Comparison of ENCODE assay signal across 20 mouse cellular contexts in the genomic region with DNA sequence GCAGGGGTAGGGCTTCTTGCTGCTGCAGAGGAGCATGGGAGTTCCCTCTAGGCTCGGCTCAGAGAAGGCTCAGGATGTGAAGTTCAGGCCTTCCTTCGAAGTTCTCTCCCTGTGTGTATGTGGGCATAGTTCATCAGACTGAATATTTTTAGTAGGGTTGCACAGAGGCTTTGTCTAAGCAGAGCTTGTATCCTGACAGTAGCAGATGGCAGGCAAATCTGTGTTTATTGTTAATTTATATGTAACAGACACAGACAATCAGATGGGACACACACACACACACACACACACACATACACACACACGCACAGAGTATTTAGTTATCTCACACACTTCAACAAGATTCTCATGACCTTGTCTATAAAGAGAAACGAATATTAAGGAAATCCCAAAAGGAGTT. TPM values are rescaled to one million over a fixed set of nuclear protein-coding genes. Genes with fewer than 3 reads are reported as not detected.
DNase-seq lines count a peak whose midpoint lies in the region; ATAC-seq and TF ChIP-seq lines count a peak whose summit lies in the region.
"Had no signal": no experiment of that assay in that cellular context is flagged by ENCODE, and none has a peak within 500 bp of the region (broad histone marks: within the 10 kb centered on the region; RNA-seq: fewer than 3 reads in every experiment).

No protein-coding gene starts in this region.

- H3K4me1 ChIP-seq in forebrain, embryonic 16.5 days (replicated peaks; ENCODE audit: control insufficient read depth, insufficient read depth, low read length): peaks cover 7% of the 10 kb centered on the region
- H3K4me1 ChIP-seq in forebrain, embryonic 11.5 days (replicated peaks; ENCODE audit: control insufficient read depth, insufficient read depth, low read length): no peaks in the 10 kb centered on the region
- peaks cover 29% of the 10 kb centered on the region for H3K4me1 ChIP-seq in liver, adult 2 months (ENCODE audit: control insufficient read depth, insufficient read depth, low read length)
- H3K4me1 ChIP-seq in liver, postnatal 0 days (ENCODE audit: insufficient read depth): peaks cover 2% of the 10 kb centered on the region; the same call in 1 of the 2 replicates
- no peaks in the 10 kb centered on the region for H3K4me1 ChIP-seq in lung, postnatal 0 days (ENCODE audit: insufficient read depth, low read depth, low read length)
- H3K4me1 ChIP-seq: embryonic facial prominence, embryonic 12.5 days; embryonic facial prominence, embryonic 15.5 days; hindbrain, embryonic 12.5 days had no signal

- no peak for DNase-seq in forebrain, embryonic 11.5 days (ENCODE audit: low spot score)
- no peak for DNase-seq in liver, adult 2 months (ENCODE audit: extremely low read depth, low read depth, low spot score)
- DNase-seq in liver, postnatal 0 days: no peak
- peak; percentile 8 to 14 for DNase-seq in layer of hippocampus, adult 2 months (ENCODE audit: low spot score in 2 of 2)
- DNase-seq in layer of hippocampus, postnatal 14 days (ENCODE audit: low spot score in 2 of 2): peak; percentile 8 to 50
- no peak for DNase-seq in thymus, postnatal 14 days
- DNase-seq in lung, postnatal 0 days (ENCODE audit: low spot score): no peak
- DNase-seq: cerebellum, adult 18-20 months; cerebellum, adult 9-10 months; cerebellum, postnatal 14 days; gastrocnemius, postnatal 14 days had no signal

- no peak for TF ChIP-seq EP300 in liver, postnatal 0 days (IDR thresholded peaks at IDR 0.05; ENCODE audit: low read depth)
- no peak for TF ChIP-seq EP300 in lung, postnatal 0 days (IDR thresholded peaks at IDR 0.05)

- no peak for TF ChIP-seq CTCF in liver, adult 2 months (IDR thresholded peaks at IDR 0.05; ENCODE audit: low read depth, low read length)
- TF ChIP-seq CTCF in liver, postnatal 0 days (IDR thresholded peaks at IDR 0.05; ENCODE audit: low read depth): no peak
- no peak for TF ChIP-seq CTCF in layer of hippocampus, adult 2 months (conservative IDR thresholded peaks at IDR 0.05)
- TF ChIP-seq CTCF in lung, postnatal 0 days (IDR thresholded peaks at IDR 0.05): no peak

- H3K36me3 ChIP-seq in forebrain, embryonic 16.5 days (ENCODE audit: control insufficient read depth, insufficient read depth): peaks cover 4% of the 10 kb centered on the region; the same call in 1 of the 2 replicates
- H3K36me3 ChIP-seq in forebrain, embryonic 11.5 days (ENCODE audit: control insufficient read depth, insufficient read depth, low read length): no peaks in the 10 kb centered on the region
- peaks cover 45% of the 10 kb centered on the region for H3K36me3 ChIP-seq in liver, adult 2 months (ENCODE audit: control insufficient read depth, insufficient read depth, low read length)
- peaks cover 54% of the 10 kb centered on the region for H3K36me3 ChIP-seq in liver, postnatal 0 days (replicated peaks; ENCODE audit: insufficient read depth, low read length)
- peaks cover 15% of the 10 kb centered on the region for H3K36me3 ChIP-seq in lung, postnatal 0 days (ENCODE audit: insufficient read depth, low read length)

- H3K79me2 ChIP-seq in liver, adult 2 months (ENCODE audit: control insufficient read depth, insufficient read depth, low read length): no peaks in the 10 kb centered on the region

- H3K4me2 ChIP-seq in forebrain, embryonic 16.5 days (ENCODE audit: low read length): no peak overlapping the region
- no peak overlapping the region for H3K4me2 ChIP-seq in forebrain, embryonic 11.5 days (ENCODE audit: low read depth, low read length, severe bottlenecking)
- H3K4me2 ChIP-seq in liver, postnatal 0 days (ENCODE audit: low read depth, low read length): no peak overlapping the region
- no peak overlapping the region for H3K4me2 ChIP-seq in lung, postnatal 0 days (replicated peaks; ENCODE audit: low read depth, low read length)
- H3K4me2 ChIP-seq: embryonic facial prominence, embryonic 12.5 days; embryonic facial prominence, embryonic 15.5 days; heart, embryonic 11.5 days; hindbrain, embryonic 12.5 days; hindbrain, embryonic 15.5 days had no signal

- no peak overlapping the region for H3K27ac ChIP-seq in forebrain, embryonic 16.5 days (ENCODE audit: low read length)
- no peak overlapping the region for H3K27ac ChIP-seq in forebrain, embryonic 11.5 days (ENCODE audit: low read depth, low read length)
- H3K27ac ChIP-seq in liver, adult 2 months (replicated peaks; ENCODE audit: insufficient read depth, low read depth, low read length): peak overlapping the region; percentile 95
- no peak overlapping the region for H3K27ac ChIP-seq in liver, postnatal 0 days (ENCODE audit: low read depth)
- no peak overlapping the region for H3K27ac ChIP-seq in layer of hippocampus, adult 2 months
- no peak overlapping the region for H3K27ac ChIP-seq in lung, postnatal 0 days (ENCODE audit: low read length)
- H3K27ac ChIP-seq: embryonic facial prominence, embryonic 12.5 days; embryonic facial prominence, embryonic 15.5 days; gastrocnemius, adult 2 months; hindbrain, embryonic 12.5 days; hindbrain, embryonic 15.5 days had no signal

- no peak overlapping the region for H3K9ac ChIP-seq in forebrain, embryonic 16.5 days (replicated peaks; ENCODE audit: low read depth, low read length)
- H3K9ac ChIP-seq in forebrain, embryonic 11.5 days (ENCODE audit: low read length): no peak overlapping the region
- H3K9ac ChIP-seq in liver, adult 2 months (ENCODE audit: low read depth, low read length): peak overlapping the region; percentile 51
- H3K9ac ChIP-seq in liver, postnatal 0 days (replicated peaks): no peak overlapping the region
- H3K9ac ChIP-seq in lung, postnatal 0 days (replicated peaks; ENCODE audit: low read depth): no peak overlapping the region
- H3K9ac ChIP-seq: embryonic facial prominence, embryonic 12.5 days; embryonic facial prominence, embryonic 15.5 days; hindbrain, embryonic 12.5 days; hindbrain, embryonic 15.5 days had no signal

- H3K27me3 ChIP-seq in forebrain, embryonic 16.5 days (replicated peaks; ENCODE audit: control insufficient read depth, insufficient read depth, low read length): no peaks in the 10 kb centered on the region
- no peaks in the 10 kb centered on the region for H3K27me3 ChIP-seq in forebrain, embryonic 11.5 days (ENCODE audit: control insufficient read depth, insufficient read depth, low read length)
- H3K27me3 ChIP-seq in liver, adult 2 months (ENCODE audit: control insufficient read depth, insufficient read depth, low read length): no peaks in the 10 kb centered on the region
- H3K27me3 ChIP-seq in liver, postnatal 0 days (ENCODE audit: insufficient read depth, low read length): no peaks in the 10 kb centered on the region
- H3K27me3 ChIP-seq in lung, postnatal 0 days (replicated peaks; ENCODE audit: insufficient read depth, low read length): no peaks in the 10 kb centered on the region
- H3K27me3 ChIP-seq: embryonic facial prominence, embryonic 12.5 days; embryonic facial prominence, embryonic 15.5 days; hindbrain, embryonic 12.5 days; hindbrain, embryonic 15.5 days had no signal

- H3K4me3 ChIP-seq in forebrain, embryonic 16.5 days (replicated peaks; ENCODE audit: low read length): no peak overlapping the region
- no peak overlapping the region for H3K4me3 ChIP-seq in forebrain, embryonic 11.5 days (ENCODE audit: low read depth, low read length)
- no peak overlapping the region for H3K4me3 ChIP-seq in liver, adult 2 months (ENCODE audit: insufficient read depth, low read depth, low read length)
- no peak overlapping the region for H3K4me3 ChIP-seq in liver, postnatal 0 days (ENCODE audit: low read depth, low read length)
- no peak overlapping the region for H3K4me3 ChIP-seq in layer of hippocampus, adult 2 months
- H3K4me3 ChIP-seq in lung, postnatal 0 days (ENCODE audit: low read depth, low read length): no peak overlapping the region
- H3K4me3 ChIP-seq: embryonic facial prominence, embryonic 12.5 days; embryonic facial prominence, embryonic 15.5 days; gastrocnemius, adult 2 months; hindbrain, embryonic 12.5 days; hindbrain, embryonic 15.5 days had no signal

- 0 out of 2 replicates have a peak, but pooled peaks have one; percentile 32 for ATAC-seq in forebrain, embryonic 16.5 days
- ATAC-seq in forebrain, embryonic 11.5 days (replicated peaks; ENCODE audit: low FRiP score): no peak
- no peak for ATAC-seq in liver, postnatal 0 days
- ATAC-seq in lung, postnatal 0 days: no peak
- ATAC-seq: CD4-positive, CD25-positive, alpha-beta regulatory T cell, adult 4 months had no signal

- H3K9me3 ChIP-seq in forebrain, embryonic 16.5 days (ENCODE audit: control insufficient read depth, low read length): no peaks in the 10 kb centered on the region
- H3K9me3 ChIP-seq in forebrain, embryonic 11.5 days (ENCODE audit: control insufficient read depth, low read length): no peaks in the 10 kb centered on the region
- H3K9me3 ChIP-seq in liver, postnatal 0 days (ENCODE audit: low read length): no peaks in the 10 kb centered on the region
- no peaks in the 10 kb centered on the region for H3K9me3 ChIP-seq in lung, postnatal 0 days (ENCODE audit: low read length)
- H3K9me3 ChIP-seq: embryonic facial prominence, embryonic 12.5 days; embryonic facial prominence, embryonic 15.5 days; hindbrain, embryonic 12.5 days; hindbrain, embryonic 15.5 days had no signal

- 79% methylated on average over 4 of the region's 4 CpGs for whole genome bisulfite sequencing in forebrain, embryonic 16.5 days
- WGBS in forebrain, embryonic 11.5 days: 88% methylated on average over 4 of the region's 4 CpGs
- 61% methylated on average over 4 of the region's 4 CpGs for WGBS in liver, adult 2 months
- WGBS in liver, postnatal 0 days (ENCODE audit: insufficient replicate concordance): 79% methylated on average over 4 of the region's 4 CpGs
- WGBS in lung, postnatal 0 days: 86% methylated on average over 4 of the region's 4 CpGs

- TF ChIP-seq POLR2A in liver, adult 2 months (IDR thresholded peaks at IDR 0.05; ENCODE audit: extremely low read depth, insufficient read depth, low read length): no peak

RNA-seq across cellular contexts. Expression of a gene that starts 34.5 kb away (rescaled TPM):
- 11.1 and 13.4 TPM in 2 replicates for polyA plus RNA-seq in forebrain, embryonic 16.5 days (2015; fragmentation: Nextera tagmentation; extraction: Ambion mirVana)
- 51.3 and 58.5 TPM in 2 replicates for polyA plus RNA-seq in forebrain, embryonic 11.5 days (2014; fragmentation: Nextera tagmentation; extraction: Ambion mirVana)
- 0.18 and 0.20 TPM in 2 replicates for total RNA-seq in liver, adult 2 months (2014; rRNA removed)
- polyA plus RNA-seq in liver, adult 2 months (2012; rRNA removed): not detected in 2 replicates
- 21.4 and 24.6 TPM in 2 replicates for polyA plus RNA-seq in liver, postnatal 0 days (2015; fragmentation: Nextera tagmentation; extraction: Ambion mirVana)
- under 1 TPM; 0.12 to 0.15 TPM for total RNA-seq in layer of hippocampus, adult 2 months (2021)
- total RNA-seq in layer of hippocampus, postnatal 14 days (2021): under 1 TPM; 0.55 to 0.71 TPM
- 1.5 and 2.8 TPM in 2 replicates for polyA plus RNA-seq in lung, postnatal 0 days (2015; fragmentation: Nextera tagmentation; extraction: Ambion mirVana)
- total RNA-seq: gastrocnemius, adult 2 months had no signal
- polyA plus RNA-seq: adrenal gland, adult 2 months had no signal

Comparison
In these comparisons a context has a peak if more than half of its experiments do, and no peak if none do; other contexts are left out.
1. DNase-seq: peak in layer of hippocampus, adult 2 months (2 of 2) and layer of hippocampus, postnatal 14 days (2 of 2); none in forebrain, embryonic 11.5 days (single experiment), liver, adult 2 months (single experiment), liver, postnatal 0 days (single experiment), thymus, postnatal 14 days (single experiment) and lung, postnatal 0 days (single experiment).